Mouse (Mus musculus): Measurements from ENCODE around the gene Polr2i. TPM values are rescaled to one million over a fixed set of nuclear protein-coding genes. Genes with fewer than 3 reads are reported as not detected.
"Not testable (repeated sequence)": the region's sequence is repeated elsewhere in the genome, so short reads cannot be mapped to it uniquely, and the experiment has no call there.

Polr2i gene
- total RNA-seq (2015) (75.7 and 78.4 TPM in 2 replicates), total RNA-seq (2017) (60.6 and 69.9 TPM in 2 replicates)

GRCm38 (mm10) chr7:30231669-30232454 lies at the start of gene Polr2i, which contains the start of gene Tbcb:
TSS of gene Polr2i (plus strand) at chr7:30231948.
TSS of gene Tbcb (minus strand) at chr7:30232272.
- peak; percentile 94 for ATAC-seq (replicated peaks; ENCODE audit: poor library complexity)

GRCm38 (mm10) chr7:30183189-30183588 lies 48.6 kb upstream of the Polr2i start:
- ATAC-seq (replicated peaks; ENCODE audit: poor library complexity): not testable (repeated sequence)

DNA sequence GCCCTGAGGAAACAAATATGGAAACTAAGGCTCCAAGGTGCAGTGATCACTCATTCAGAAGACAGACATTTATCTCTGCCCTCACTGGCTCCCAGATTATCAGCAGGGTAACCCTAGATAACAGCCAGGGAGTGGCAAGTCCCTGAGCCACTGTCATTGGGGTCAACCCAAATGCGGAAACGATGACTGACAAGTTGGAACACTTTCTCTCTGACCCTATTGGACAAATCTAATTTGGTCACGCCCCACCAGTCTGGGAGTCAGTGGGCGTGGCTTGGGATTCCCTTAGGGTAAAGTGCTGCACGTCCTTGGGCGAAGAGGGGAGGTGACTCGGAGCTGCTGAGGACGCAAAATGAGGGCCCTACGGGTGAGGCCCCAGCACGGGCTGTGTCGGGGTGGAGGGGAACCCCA lies 47.9 kb upstream of the Polr2i start, which contains the start of gene Cox7a1:
Gene Cox7a1, plus strand, starts transcription at position 266 of the 411 bp plus-strand sequence.
- peak; percentile 95 for ATAC-seq (replicated peaks; ENCODE audit: poor library complexity)

GRCm38 (mm10) chr7:30184641-30185348 lies 47.0 kb upstream of the Polr2i start:
- no peak for ATAC-seq (replicated peaks; ENCODE audit: poor library complexity)

GRCm38 (mm10) chr7:30188344-30189115 lies 43.2 kb upstream of the Polr2i start:
- ATAC-seq (replicated peaks; ENCODE audit: poor library complexity): no peak

GRCm38 (mm10) chr7:30189116-30189491 lies 42.6 kb upstream of the Polr2i start:
- no peak for ATAC-seq (replicated peaks; ENCODE audit: poor library complexity)

- no peak for ATAC-seq (replicated peaks; ENCODE audit: poor library complexity)
Measured at GRCm38 (mm10) chr7:30192088-30192487, 39.7 kb upstream of the Polr2i start.

DNA sequence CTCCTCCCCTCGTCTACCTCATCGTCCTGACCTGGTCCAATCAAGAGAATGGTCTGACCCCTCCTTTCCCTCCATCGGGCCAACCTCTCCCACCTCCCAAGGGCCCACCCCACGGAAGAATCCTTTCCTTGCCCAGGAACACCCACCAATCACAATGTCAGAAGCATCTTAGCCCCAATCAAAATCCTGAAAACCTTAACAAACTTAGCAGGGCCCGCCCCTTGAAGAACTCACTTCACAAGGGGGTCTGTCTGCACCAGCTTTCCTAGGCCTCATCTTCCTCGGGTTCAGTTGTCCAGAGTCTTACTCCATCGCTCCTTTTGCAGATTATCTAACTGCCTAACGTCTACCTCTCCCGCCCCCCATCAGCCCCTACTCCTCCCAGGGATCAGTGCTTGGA lies 38.7 kb upstream of the Polr2i start:
- no peak for ATAC-seq (replicated peaks; ENCODE audit: poor library complexity)

DNA sequence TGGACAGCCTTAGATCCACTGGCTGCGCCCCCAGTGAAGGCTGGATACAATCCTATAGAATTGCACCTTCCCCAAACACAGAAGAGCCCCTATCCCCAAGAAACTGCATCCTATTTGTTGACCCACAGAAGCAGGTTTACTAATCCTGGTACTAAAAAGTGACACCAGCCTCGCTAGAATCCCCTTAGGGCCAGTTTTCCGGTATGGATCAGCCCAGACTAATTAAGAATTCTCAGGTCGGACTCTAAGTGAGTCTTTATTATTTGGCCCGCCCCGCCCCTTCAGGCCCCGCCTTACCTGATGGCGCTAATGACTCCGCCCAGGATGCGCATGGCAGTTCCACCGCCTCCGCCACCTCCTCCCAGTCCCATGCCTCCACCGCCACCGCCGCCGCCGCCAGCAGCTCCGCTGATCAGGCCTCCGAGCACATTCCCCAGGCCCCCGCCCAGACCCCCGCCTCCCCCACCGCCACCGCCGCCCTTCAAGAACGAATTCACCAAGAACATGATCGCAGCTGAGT lies 38.1 kb upstream of the Polr2i start:
- ATAC-seq (replicated peaks; ENCODE audit: poor library complexity): peak; percentile 77

DNA sequence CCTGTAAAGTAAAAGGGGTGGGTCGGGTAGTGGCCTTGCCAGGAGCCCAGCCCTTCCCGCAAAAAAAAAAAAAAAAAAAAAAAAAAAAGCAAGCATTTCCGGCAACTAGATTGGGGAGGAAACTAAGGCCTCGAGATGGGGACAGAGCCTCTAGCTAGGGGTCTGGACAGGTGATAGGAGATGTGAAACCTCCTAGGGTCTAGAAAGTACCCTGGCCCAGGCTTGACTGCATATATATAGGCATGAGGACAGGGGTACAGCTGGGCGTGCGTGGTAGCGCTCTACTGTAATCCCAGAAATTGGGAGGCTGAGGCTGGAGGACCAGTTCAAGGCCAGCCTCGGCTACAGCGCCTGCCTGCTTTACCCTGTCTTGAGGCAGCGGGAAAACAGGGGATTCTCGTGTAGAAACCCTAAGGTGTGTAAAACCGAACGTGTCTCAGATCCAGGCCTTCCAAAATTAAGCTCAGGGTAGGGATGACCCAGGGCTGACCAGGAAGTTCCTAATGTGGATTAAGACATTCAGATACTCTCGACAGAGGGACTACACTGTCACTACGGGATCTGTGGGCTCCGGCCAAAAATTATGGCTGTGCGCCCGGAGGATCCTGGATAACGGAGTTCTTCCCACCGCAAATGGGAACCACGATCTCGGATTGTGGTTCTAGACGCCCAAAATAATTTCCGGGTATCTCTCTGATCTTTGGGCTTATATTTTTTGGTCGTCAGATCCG lies 37.5 kb upstream of the Polr2i start:
- ATAC-seq (replicated peaks; ENCODE audit: poor library complexity): peak; percentile 25

- ATAC-seq (replicated peaks; ENCODE audit: poor library complexity): peak; percentile 80
Measured at GRCm38 (mm10) chr7:30194884-30195283, 36.9 kb upstream of the Polr2i start.

DNA sequence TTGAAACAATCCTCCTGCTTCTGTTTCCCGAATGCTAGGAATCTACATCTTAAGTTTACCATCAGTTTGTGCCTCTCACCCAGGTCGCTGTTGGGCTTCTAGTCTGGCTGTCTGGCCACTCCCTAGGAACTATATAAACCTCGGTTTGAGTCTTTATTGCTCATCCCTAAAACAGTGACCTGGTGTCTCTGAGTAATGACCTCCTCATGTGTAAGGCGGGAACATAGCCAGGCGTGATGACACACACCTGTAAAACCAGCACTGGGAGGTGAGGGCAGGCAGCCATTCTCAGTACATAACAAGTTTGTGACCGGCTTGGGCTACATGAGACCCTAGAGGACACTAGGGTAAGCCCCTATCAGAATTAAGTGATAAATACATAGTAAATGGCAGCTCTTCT lies 36.3 kb upstream of the Polr2i start:
- ATAC-seq (replicated peaks; ENCODE audit: poor library complexity): no peak

- ATAC-seq (replicated peaks; ENCODE audit: poor library complexity): 0 out of 2 replicates have a peak, but pooled peaks have one; percentile 13
Measured at GRCm38 (mm10) chr7:30196171-30196570, 35.6 kb upstream of the Polr2i start.

DNA sequence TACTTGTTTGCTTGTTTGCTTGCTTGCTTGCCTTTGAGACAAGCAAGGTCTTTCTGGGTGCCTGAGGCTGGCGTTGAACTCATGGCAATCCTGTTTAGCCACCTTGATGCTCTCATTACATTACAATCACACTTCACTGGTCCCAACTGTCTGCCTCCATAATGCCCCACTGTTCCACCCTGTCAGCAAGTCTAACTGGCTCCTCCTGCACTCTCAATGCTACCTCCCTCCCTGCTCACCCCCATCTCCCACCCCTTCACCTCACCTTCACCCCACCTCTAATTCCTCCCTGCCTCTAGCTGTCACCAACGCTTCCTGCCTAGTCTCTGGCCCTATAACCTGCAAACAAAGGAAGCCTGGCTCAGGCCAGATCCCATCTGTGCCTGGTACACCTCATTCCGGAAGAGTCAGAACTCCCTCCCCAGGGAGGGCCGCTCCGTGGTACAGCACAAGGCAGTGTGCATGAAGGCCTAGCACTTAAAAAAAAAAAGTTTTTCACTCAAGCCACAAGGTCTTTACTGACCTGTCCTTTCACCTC lies 34.1 kb upstream of the Polr2i start:
- ATAC-seq (replicated peaks; ENCODE audit: poor library complexity): no peak

DNA sequence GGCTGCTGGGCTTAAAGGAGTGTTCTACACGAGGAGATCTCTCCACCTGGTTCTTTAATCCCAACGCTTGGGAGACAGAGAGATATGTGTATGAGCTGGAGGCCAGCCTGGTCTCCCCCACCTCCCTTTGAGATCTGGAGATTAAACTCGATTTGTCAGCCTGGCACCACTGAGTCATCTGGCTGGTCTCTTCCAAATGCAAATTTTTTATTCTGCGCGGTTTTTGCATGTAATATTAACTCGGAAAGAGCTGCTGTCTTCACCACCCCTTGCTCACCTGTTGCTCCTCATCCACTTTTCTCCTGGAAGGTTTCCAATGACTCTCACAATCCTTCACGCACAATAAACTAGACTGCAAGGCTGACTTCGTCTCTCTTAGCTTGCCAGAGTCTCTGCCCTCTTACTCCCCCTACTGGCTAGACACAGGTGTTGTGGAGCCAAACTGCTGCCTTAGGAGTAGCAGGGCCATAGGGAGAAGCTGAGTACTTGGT lies 33.2 kb upstream of the Polr2i start, which contains the start of gene Capns1:
Gene Capns1, minus strand, starts transcription at position 331 of the 491 bp plus-strand sequence.
- peak; percentile 76 for ATAC-seq (replicated peaks; ENCODE audit: poor library complexity)

DNA sequence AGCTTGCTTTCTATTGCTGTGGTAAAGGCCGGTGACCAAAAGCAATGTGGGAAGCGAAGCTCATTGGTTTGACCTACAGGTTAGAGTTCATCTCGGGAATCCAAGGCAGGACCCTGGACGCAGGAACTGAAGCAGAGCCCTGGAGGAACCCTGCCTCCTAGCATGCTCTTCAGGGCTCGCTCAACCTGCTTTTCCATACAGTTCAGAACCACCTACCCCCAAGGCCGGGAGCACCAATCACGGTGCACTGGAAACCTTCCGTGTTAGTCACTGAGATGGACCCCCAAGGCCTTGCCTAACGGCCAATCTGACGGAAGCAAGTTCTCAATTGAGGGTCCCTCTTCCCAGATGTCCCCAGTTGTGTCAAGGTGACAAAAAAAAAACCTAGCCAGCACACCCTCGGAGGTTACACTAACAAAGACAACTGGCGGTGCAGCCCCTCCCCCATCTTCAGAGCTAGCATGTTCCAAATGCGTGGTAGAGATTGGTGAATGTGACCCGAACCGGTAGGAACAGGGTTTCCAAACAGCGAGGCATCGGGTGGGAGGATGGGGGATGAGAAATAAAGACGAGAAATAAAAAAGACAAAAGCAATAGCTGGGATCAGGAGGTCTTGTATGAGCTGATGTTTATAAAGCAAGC lies 32.1 kb upstream of the Polr2i start:
- ATAC-seq (replicated peaks; ENCODE audit: poor library complexity): no peak

DNA sequence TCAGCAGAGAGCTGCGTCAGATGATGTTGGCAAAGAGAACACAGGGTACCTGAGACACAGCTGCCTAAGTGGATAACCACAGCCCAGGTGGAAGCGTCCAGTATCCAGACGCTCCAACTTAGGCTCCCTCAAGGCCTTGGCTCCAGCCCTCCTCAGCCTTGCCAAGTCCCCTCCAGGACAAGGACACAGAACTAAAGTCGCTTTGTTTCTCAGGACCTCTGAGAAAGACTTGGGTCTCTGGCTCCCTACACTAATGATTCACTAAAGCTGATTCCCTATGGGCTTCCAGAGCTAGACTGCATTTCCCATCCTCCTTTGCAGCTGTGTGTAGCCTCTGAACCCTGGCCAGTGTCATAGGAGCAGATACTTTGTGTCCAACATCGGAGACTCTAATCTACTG lies 31.5 kb upstream of the Polr2i start:
- ATAC-seq (replicated peaks; ENCODE audit: poor library complexity): no peak

GRCm38 (mm10) chr7:30200661-30201060 lies 31.1 kb upstream of the Polr2i start:
- ATAC-seq (replicated peaks; ENCODE audit: poor library complexity): not testable (repeated sequence)
